Mouse (Mus musculus): Measurements from ENCODE around the gene Dock9.

GRCm38 (mm10) chr14:121653241-121653640 is 144.4 kb downstream of the Dock9 start:
- TF ChIP-seq CTCF (IDR thresholded peaks at IDR 0.05; ENCODE audit: extremely low read depth, insufficient read depth, low read length), result no peak
- no peak for TF ChIP-seq POLR2A (IDR thresholded peaks at IDR 0.05; ENCODE audit: extremely low read depth, insufficient read depth, low read length)

All from cortical plate, adult 2 months (tissue).